Mouse (Mus musculus): ENCODE measurements at regions not wholly inside any gene's neighbourhood (a gene's known extent, or its start where the extent isn't known, plus 50 kb on each side); places are given as distances from the start of the nearest gene placed in this dataset.

GRCm38 (mm10) chr12:16308101-16308500, 302.7 kb downstream of the Lpin1 start:
- no peak for ATAC-seq (ENCODE audit: insufficient number of reproducible peaks, insufficient read depth, low FRiP score, low read depth)
- 84% methylated on average over 3 of the region's 3 CpGs for WGBS

GRCm38 (mm10) chr12:16304701-16305377, 305.9 kb downstream of the Lpin1 start:
- 86% methylated on average over 9 of the region's 9 CpGs for WGBS
- H3K4me3 ChIP-seq (ENCODE audit: low read depth, low read length): no peak overlapping the region
- no peak overlapping the region for H3K9ac ChIP-seq (replicated peaks; ENCODE audit: low read depth, low read length)
- no peak overlapping the region for H3K27ac ChIP-seq (ENCODE audit: low read length)
- no peaks in the 10 kb centered on the region for H3K4me1 ChIP-seq (ENCODE audit: control insufficient read depth, insufficient read depth, low read length)
- H3K4me2 ChIP-seq (replicated peaks; ENCODE audit: low read depth, low read length): no peak overlapping the region
- H3K27me3 ChIP-seq (ENCODE audit: control insufficient read depth, insufficient read depth, low read length): no peaks in the 10 kb centered on the region
- no peak for ATAC-seq (ENCODE audit: insufficient number of reproducible peaks, insufficient read depth, low FRiP score, low read depth)
- no peaks in the 10 kb centered on the region for H3K36me3 ChIP-seq (ENCODE audit: control insufficient read depth, insufficient read depth, low read length)
- no peaks in the 10 kb centered on the region for H3K9me3 ChIP-seq (ENCODE audit: control insufficient read depth, low read depth, low read length)

More at GRCm38 (mm10) chr12:16308101-16308500, 302.7 kb downstream of the Lpin1 start:
- H3K4me3 ChIP-seq (ENCODE audit: low read depth, low read length): no peak overlapping the region
- H3K4me1 ChIP-seq (ENCODE audit: control insufficient read depth, insufficient read depth, low read length): no peaks in the 10 kb centered on the region
- no peaks in the 10 kb centered on the region for H3K36me3 ChIP-seq (ENCODE audit: control insufficient read depth, insufficient read depth, low read length)
- H3K27me3 ChIP-seq (ENCODE audit: control insufficient read depth, insufficient read depth, low read length): no peaks in the 10 kb centered on the region
- H3K9ac ChIP-seq (replicated peaks; ENCODE audit: low read depth, low read length): no peak overlapping the region
- no peak overlapping the region for H3K4me2 ChIP-seq (replicated peaks; ENCODE audit: low read depth, low read length)
- H3K27ac ChIP-seq (ENCODE audit: low read length): no peak overlapping the region
- no peaks in the 10 kb centered on the region for H3K9me3 ChIP-seq (ENCODE audit: control insufficient read depth, low read depth, low read length)

- ATAC-seq (ENCODE audit: insufficient number of reproducible peaks, insufficient read depth, low FRiP score, low read depth): no peak
- Histone ChIP-seq H3K36me3 (ENCODE audit: control insufficient read depth, insufficient read depth, low read length) (no peaks in the 10 kb centered on the region), H3K9me3 (ENCODE audit: control insufficient read depth, low read depth, low read length) (no peaks in the 10 kb centered on the region), H3K4me2 (replicated peaks; ENCODE audit: low read depth, low read length) (no peak overlapping the region), H3K4me1 (ENCODE audit: control insufficient read depth, insufficient read depth, low read length) (no peaks in the 10 kb centered on the region), H3K27ac (ENCODE audit: low read length) (no peak overlapping the region), H3K27me3 (ENCODE audit: control insufficient read depth, insufficient read depth, low read length) (no peaks in the 10 kb centered on the region), H3K9ac (replicated peaks; ENCODE audit: low read depth, low read length) (no peak overlapping the region), H3K4me3 (ENCODE audit: low read depth, low read length) (no peak overlapping the region)
- 83% methylated on average over 5 of the region's 5 CpGs for WGBS
Observed at GRCm38 (mm10) chr12:16285061-16285460, 325.7 kb downstream of the Lpin1 start.

DNA sequence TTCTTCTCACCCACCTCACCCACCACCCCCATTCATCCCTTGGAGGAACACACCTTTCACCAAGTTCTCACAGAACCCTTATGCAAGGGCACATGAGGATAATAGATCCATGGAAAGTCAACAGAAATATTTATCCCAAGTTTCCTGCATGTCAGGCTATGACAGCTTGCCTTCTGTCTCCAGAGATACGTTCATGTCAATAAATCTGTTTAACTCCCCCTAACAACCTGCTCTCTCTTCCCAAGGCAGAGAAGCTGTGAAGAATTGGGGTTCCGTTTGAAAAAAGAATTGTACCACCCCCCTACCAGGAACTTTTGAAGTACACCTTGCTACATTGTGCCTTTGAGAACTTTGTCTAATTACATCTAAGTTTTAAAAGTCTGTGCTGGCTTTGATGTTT, 331.6 kb downstream of the Lpin1 start:
- H3K9ac ChIP-seq (replicated peaks; ENCODE audit: low read depth, low read length): no peak overlapping the region
- H3K4me3 ChIP-seq (ENCODE audit: low read depth, low read length): no peak overlapping the region
- no peak overlapping the region for H3K27ac ChIP-seq (ENCODE audit: low read length)
- no peak overlapping the region for H3K4me2 ChIP-seq (replicated peaks; ENCODE audit: low read depth, low read length)
- 79% methylated on average over 2 of the region's 2 CpGs for WGBS
- H3K36me3 ChIP-seq (ENCODE audit: control insufficient read depth, insufficient read depth, low read length): no peaks in the 10 kb centered on the region
- no peaks in the 10 kb centered on the region for H3K9me3 ChIP-seq (ENCODE audit: control insufficient read depth, low read depth, low read length)
- H3K4me1 ChIP-seq (ENCODE audit: control insufficient read depth, insufficient read depth, low read length): no peaks in the 10 kb centered on the region
- ATAC-seq (ENCODE audit: insufficient number of reproducible peaks, insufficient read depth, low FRiP score, low read depth): no peak
- H3K27me3 ChIP-seq (ENCODE audit: control insufficient read depth, insufficient read depth, low read length): no peaks in the 10 kb centered on the region

DNA sequence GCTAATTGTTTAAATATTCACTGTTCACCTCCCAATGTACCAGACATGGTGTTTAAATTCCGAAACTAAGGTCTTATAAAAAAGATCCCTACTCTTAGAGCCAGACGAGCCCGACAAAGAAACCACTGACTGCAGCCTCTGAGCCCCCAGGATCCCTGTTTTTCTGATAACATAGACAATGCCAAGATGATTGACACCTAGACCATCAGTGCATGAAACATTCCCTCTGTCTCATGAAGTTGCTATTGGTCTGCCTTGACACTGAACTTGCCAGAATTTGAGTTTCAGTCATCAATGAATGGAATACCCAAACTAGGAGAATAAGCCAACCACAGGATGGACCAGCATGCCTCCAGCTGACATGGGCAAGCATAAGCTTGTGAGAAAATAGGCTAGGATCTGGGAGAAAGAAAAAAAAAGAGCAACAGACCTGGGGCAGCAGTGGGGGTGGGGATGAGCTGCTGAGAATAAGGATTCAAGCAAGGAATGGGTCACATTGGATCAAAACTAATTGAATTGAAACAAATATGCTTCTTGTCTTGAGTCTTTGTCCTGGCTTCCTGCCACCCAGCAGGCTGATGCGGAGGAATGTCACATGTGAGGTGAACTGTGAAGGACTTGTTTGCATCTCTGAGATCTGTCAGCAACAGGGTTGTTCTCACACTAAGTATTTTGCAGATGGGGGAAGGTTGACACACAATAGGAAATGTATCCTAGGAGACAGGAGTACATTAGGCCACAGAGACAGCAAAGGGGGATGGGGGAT, 333.0 kb downstream of the Lpin1 start:
- H3K36me3 ChIP-seq (ENCODE audit: control insufficient read depth, insufficient read depth, low read length): no peaks in the 10 kb centered on the region
- H3K27me3 ChIP-seq (ENCODE audit: control insufficient read depth, insufficient read depth, low read length): no peaks in the 10 kb centered on the region
- no peak for ATAC-seq (ENCODE audit: insufficient number of reproducible peaks, insufficient read depth, low FRiP score, low read depth)
- WGBS: 76% methylated on average over 4 of the region's 4 CpGs
- no peak overlapping the region for H3K9ac ChIP-seq (replicated peaks; ENCODE audit: low read depth, low read length)
- no peak overlapping the region for H3K4me2 ChIP-seq (replicated peaks; ENCODE audit: low read depth, low read length)
- no peak overlapping the region for H3K27ac ChIP-seq (ENCODE audit: low read length)
- H3K4me3 ChIP-seq (ENCODE audit: low read depth, low read length): no peak overlapping the region
- no peaks in the 10 kb centered on the region for H3K9me3 ChIP-seq (ENCODE audit: control insufficient read depth, low read depth, low read length)
- H3K4me1 ChIP-seq (ENCODE audit: control insufficient read depth, insufficient read depth, low read length): no peaks in the 10 kb centered on the region

GRCm38 (mm10) chr12:16277144-16277543, 333.6 kb downstream of the Lpin1 start:
- WGBS: 72% methylated on average over 2 of the region's 2 CpGs
- ATAC-seq (ENCODE audit: insufficient number of reproducible peaks, insufficient read depth, low FRiP score, low read depth): no peak

DNA sequence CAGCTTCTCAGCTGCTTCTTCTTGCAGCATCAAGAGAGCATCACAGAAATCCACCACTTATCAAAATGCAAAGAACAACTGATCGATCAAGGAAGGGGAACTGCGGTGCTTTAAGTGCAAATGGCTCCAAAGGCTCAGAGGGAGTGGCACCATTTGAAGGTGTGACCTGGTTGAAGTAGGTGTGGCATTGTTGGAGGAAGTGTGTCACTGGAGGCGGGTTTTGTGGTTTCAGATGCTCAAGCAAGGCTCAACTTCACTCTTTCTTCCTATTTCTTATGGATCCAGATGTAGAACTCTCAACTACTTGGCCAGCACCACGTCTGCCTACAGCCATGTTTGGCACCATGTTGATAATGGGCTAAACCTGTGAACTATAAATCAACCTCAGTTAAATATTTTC, 334.5 kb downstream of the Lpin1 start:
- 80% methylated on average over 4 of the region's 4 CpGs for WGBS
- no peak overlapping the region for H3K27ac ChIP-seq (ENCODE audit: low read length)

More at GRCm38 (mm10) chr12:16277144-16277543, 333.6 kb downstream of the Lpin1 start:
- H3K9ac ChIP-seq (replicated peaks; ENCODE audit: low read depth, low read length): no peak overlapping the region
- no peaks in the 10 kb centered on the region for H3K9me3 ChIP-seq (ENCODE audit: control insufficient read depth, low read depth, low read length)
- no peak overlapping the region for H3K27ac ChIP-seq (ENCODE audit: low read length)
- H3K4me2 ChIP-seq (replicated peaks; ENCODE audit: low read depth, low read length): no peak overlapping the region
- no peaks in the 10 kb centered on the region for H3K27me3 ChIP-seq (ENCODE audit: control insufficient read depth, insufficient read depth, low read length)
- H3K4me1 ChIP-seq (ENCODE audit: control insufficient read depth, insufficient read depth, low read length): no peaks in the 10 kb centered on the region
- no peak overlapping the region for H3K4me3 ChIP-seq (ENCODE audit: low read depth, low read length)
- H3K36me3 ChIP-seq (ENCODE audit: control insufficient read depth, insufficient read depth, low read length): no peaks in the 10 kb centered on the region

GRCm38 (mm10) chr12:16272441-16272840, 338.3 kb downstream of the Lpin1 start:
- no peaks in the 10 kb centered on the region for H3K36me3 ChIP-seq (ENCODE audit: control insufficient read depth, insufficient read depth, low read length)
- no peaks in the 10 kb centered on the region for H3K27me3 ChIP-seq (ENCODE audit: control insufficient read depth, insufficient read depth, low read length)
- no peak for ATAC-seq (ENCODE audit: insufficient number of reproducible peaks, insufficient read depth, low FRiP score, low read depth)
- no peaks in the 10 kb centered on the region for H3K9me3 ChIP-seq (ENCODE audit: control insufficient read depth, low read depth, low read length)
- H3K9ac ChIP-seq (replicated peaks; ENCODE audit: low read depth, low read length): no peak overlapping the region
- no peak overlapping the region for H3K27ac ChIP-seq (ENCODE audit: low read length)
- no peak overlapping the region for H3K4me3 ChIP-seq (ENCODE audit: low read depth, low read length)
- H3K4me2 ChIP-seq (replicated peaks; ENCODE audit: low read depth, low read length): no peak overlapping the region
- no peaks in the 10 kb centered on the region for H3K4me1 ChIP-seq (ENCODE audit: control insufficient read depth, insufficient read depth, low read length)

More for the DNA sequence above, 334.5 kb downstream of the Lpin1 start:
- H3K4me1 ChIP-seq (ENCODE audit: control insufficient read depth, insufficient read depth, low read length): no peaks in the 10 kb centered on the region
- ATAC-seq (ENCODE audit: insufficient number of reproducible peaks, insufficient read depth, low FRiP score, low read depth): no peak
- H3K4me3 ChIP-seq (ENCODE audit: low read depth, low read length): no peak overlapping the region
- H3K9ac ChIP-seq (replicated peaks; ENCODE audit: low read depth, low read length): no peak overlapping the region
- H3K4me2 ChIP-seq (replicated peaks; ENCODE audit: low read depth, low read length): no peak overlapping the region
- H3K27me3 ChIP-seq (ENCODE audit: control insufficient read depth, insufficient read depth, low read length): no peaks in the 10 kb centered on the region
- no peaks in the 10 kb centered on the region for H3K36me3 ChIP-seq (ENCODE audit: control insufficient read depth, insufficient read depth, low read length)
- no peaks in the 10 kb centered on the region for H3K9me3 ChIP-seq (ENCODE audit: control insufficient read depth, low read depth, low read length)
